Mouse (Mus musculus) layer of hippocampus, postnatal 25 days (tissue): Measurements from ENCODE around the gene Lrrc39. TPM values are rescaled to one million over a fixed set of nuclear protein-coding genes. Genes with fewer than 3 reads are reported as not detected.
"Not testable (repeated sequence)": the region's sequence is repeated elsewhere in the genome, so short reads cannot be mapped to it uniquely, and the experiment has no call there.

Source experiments
- DNase-seq, 2 experiments: peaks; one replicate each; pipeline ENCODE4 v3.0.0; 2022; ENCODE audit warnings: mixed read lengths in 2 of 2, low spot score in 1 of 2; ENCODE audit errors: extremely low spot score in 1 of 2
- total RNA-seq, 2 experiments: library from RNA; stranded (reverse); gene quantifications; 2 replicates each; pipeline ENCODE4 v1.2.3; 2021

Lrrc39 gene
- under 1 TPM in 1 of 2 experiments, not detected in 1; 0.12 TPM for total RNA-seq

DNA sequence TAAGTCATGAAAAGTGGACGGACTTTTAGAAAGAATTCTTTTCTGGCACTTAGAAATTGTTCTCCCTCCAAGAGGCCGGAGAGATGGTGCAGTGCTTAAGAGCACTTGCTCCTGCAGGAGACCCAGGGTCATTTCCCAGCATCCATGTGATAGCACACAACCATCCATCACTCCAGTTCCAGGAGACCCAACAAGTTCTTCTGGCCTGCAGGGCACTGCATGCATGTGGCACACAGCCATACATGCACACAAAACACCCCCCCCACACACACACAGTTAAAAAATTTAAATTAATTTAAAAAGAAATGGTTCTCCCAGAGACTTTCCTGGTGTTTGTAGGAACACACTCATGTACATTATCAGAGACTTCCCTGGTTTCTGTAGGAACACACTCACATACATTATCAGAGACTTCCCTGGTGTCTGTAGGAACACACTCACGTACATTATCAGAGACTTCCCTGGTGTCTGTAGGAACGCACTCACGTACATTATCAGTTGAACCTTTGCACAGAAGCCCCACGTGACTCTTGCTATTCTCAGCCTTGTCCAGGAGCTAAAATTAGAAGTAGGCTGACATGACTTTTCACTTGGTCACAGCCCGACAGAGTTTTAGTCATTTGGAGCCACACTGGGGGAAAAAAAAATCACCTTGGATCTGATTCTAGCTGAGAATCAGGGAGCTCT is at the start of gene Lrrc39:
Lrrc39 (plus strand) TSS at position 566 of the 687 bp plus-strand sequence.
- no peak for DNase-seq

DNA sequence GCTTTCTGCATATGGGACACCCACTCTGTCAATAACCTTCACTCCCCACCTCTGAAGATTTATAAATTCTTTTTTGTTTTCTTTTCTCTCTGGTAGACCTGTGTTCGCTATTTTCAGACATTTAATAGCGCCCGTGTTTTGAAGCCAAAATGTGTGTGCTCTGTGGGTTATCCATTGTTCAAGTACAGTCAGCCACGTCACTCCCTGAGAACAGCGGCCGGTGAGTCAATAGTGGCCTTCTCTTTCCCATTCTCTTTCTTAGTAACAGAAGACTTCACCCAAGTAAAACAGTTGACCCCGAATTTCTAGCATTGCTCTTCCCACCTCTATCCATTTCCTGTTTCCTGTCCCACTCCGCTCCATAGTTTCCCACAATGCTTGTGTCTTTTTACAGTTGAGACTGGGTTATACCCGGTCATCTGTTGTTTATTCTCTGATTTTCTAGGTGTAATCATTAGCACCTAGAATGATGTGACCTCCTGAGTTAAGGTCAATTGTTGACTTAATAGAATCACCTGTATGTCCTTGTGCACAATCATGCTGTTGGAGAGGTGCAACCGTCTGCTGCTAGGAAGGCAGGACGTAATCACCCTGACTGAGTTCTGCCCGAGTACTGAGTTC is 42.5 kb upstream of the Lrrc39 start:
- DNase-seq = no peak

DNA sequence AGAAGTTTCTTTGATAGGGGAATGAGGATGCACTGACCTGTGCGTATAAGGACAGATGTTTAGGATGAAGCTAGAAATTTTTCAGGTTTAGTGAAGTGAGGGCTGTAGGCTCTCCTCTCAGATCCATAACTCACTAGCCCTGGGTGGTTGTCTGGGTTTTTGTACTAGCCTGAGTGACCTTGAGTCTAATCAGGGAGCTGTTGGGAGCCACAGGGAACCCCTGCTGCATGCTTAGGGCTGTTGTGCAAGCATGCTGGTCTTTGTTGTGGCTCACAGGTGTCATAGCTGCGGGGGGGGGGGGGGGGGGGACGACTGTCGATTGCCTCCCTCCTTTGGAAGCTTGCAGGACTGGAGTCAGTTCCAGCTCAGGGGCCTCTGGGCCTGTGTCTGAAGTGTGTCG is 33.0 kb upstream of the Lrrc39 start:
- DNase-seq = no peak

DNA sequence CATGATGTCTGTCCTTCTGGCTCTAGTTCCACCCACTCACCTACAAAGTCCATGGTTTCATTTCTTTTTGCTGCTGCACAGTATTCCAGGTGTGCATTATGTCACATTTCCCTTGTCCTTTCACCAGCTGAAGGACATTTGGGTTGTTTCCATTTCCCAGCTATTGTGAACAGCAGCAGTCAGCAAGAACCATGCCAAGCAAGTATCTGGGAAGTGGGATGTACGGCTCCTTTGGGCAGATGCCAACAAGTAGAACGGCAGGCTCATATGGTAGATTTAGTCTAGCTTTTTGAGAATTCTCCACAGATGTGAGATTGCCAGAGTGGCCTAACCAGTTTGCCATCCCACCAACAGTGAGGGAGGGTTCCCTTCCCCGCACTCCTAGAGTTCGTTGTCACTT is 31.9 kb upstream of the Lrrc39 start:
- no peak for DNase-seq

DNA sequence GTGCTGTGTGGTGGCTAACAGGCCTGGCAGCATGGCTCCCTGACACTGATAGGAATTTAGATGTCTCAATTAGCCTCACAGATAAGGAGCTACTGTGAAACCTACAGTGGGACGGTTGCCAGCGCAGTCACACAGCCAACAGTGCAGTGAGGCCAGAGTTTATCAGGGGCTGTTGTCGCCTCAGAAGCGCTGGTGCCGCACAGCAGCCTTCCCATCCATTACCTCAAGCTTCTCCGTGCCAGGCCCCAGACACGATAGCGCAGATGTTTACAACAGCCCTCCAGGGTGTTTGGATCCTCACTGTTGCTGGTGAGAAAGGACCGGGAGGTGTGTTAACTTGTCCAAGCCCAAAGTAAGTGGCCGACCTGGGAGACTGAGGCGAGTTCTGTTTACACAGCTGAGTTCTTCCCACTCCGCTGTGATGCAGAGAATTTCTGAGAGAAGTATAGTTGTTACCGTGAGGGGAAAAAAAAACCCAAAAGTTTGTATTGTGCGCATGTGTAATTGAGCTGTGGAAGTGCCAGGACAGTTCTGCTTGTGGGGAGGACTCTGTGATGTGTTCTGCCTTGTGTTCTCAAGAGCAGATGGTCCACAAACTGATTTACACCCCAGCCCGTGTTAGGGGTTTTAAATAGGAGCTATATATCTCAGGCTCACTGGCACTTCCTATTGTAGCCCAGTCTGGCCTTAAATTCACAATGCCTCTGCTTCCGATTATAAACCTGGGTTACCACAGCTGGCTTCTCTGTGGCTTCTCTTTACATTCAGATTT is 26.2 kb upstream of the Lrrc39 start:
- DNase-seq = peak in 1 of 2 experiments; percentile 21

DNA sequence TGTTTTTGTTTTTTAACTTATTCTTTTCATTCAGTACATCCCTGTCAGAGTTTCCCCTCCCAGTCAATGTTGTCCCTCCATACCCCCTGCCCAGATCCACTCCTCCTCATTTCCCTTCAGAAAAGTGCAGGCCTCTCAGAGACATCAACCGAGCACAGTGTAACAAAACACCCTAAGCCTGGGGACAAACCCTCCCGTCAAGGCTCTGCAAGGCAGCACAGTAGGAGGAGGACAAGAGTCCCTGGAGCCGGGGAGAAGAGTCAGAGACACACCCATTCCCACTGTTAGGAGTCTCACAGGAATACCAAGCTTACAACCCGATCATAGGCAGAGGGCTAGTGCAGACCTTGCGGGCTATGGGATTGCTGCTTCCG is 25.6 kb upstream of the Lrrc39 start:
- DNase-seq = no peak

DNA sequence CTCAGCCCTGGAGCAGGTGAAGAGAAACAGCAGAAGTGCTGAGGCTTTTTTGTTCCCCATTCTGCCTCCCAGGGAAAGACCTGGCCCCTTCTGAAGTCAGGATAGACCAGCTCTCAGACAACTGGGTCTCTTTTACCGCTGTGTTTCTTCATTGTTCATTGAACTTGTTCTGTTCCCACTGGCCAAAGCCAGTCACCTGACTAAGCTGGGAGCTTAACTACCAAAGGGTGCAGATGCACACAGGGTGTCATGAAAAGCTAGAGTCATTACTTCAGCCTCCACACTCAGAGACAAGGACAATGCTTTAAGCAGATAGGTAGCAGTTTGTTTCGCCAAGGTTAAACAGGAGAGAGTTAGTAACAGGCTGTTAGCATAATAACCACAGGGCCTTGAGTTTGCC is 20.7 kb upstream of the Lrrc39 start:
- no peak for DNase-seq

DNA sequence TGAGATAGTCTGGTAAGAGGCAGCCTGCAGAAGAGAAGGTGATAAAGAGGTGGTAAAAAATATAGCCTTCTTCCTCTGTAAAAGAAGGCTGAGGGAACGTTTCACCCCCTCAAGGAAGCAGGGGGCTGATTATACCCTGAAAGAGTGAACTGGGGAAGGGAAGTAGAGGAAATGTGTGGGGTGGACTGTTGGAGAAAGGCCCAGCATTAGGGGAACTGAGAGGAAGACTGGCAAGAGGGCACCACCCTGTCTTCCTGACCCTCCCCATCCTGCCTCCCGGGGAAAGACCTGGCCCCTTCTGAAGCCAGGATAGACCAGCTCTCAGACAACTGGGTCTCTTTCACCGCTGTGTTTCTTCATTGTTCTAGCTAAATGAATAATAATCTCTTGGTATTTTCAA is 20.2 kb upstream of the Lrrc39 start:
- DNase-seq = no peak

DNA sequence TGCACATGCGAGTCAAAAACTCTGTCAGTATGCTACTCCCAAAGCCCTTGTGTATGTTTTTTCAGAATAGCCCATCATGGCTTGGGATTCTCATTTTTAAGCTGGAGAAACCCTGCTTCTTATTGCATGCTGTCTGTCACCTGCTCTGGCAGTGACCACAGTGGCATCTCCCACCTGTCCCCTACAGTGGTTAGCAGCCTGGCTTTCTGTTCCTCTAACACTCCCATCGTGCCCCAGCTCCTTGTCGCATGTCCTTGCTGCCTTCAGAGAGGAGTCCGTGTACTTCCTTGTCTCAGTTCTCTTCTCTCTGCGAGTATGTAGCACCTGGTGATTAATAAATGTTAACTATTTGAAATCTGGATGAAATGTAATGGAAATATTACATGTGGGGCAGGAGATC is 15.3 kb upstream of the Lrrc39 start:
- no peak for DNase-seq

DNA sequence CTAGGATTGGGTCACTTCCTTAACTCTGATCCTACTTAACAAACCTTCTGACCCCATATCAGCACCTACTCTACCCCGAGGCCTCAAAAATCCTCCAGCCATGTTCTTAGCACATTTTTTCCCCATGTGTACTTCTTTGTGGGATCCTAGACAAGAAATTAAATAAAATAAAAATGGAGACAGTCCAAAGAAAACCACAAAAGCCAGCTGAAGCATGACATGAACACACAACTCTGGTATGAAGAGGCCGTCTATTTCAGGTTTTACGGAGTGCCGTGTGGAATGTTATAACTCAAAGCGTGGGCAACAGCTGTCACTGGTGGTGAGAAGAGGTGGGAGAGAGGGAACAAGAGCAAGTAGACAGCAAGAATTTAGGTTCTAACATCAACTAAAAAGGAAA is 11.4 kb upstream of the Lrrc39 start:
- no peak for DNase-seq

DNA sequence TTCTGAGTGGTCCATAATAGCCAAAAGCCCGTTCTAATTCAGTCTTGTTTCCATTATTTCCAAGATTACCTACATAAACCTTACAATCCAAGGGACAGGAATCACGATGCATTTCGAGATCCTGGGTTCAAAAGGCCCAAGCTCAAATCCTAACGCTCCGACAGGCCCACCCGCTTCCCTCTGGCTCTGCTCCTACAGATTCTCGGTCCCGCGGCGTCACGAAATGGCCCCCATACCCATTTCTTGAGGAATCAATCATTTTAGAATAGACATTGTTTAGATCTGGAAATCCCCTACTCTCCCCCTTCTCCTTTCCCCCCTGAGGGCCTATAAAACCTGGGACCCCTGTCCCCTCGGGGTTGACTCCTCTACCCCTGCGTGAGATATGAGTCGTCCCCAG is 1.5 kb upstream of the Lrrc39 start:
- DNase-seq = not testable (repeated sequence)

DNA sequence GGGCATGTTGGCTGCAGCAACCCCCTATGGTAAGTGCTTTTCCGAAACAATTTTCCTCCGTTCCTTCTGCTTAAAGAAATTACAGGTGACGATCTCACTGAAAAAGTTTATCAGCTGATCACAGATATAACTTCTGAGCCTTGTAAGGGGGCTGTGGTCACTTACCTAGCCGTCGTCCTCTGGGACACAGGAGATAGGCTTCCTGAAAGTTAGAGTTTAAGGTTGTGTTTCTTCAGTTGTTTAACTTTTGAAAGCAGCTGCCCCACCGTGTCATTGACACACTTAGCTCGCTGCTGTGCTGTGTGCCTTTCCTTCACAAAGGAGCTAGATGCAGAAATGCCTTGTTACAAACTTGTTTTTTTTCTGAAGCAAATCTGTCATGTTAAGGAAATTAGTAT is 321 bp downstream of the Lrrc39 start:
- DNase-seq = no peak

DNA sequence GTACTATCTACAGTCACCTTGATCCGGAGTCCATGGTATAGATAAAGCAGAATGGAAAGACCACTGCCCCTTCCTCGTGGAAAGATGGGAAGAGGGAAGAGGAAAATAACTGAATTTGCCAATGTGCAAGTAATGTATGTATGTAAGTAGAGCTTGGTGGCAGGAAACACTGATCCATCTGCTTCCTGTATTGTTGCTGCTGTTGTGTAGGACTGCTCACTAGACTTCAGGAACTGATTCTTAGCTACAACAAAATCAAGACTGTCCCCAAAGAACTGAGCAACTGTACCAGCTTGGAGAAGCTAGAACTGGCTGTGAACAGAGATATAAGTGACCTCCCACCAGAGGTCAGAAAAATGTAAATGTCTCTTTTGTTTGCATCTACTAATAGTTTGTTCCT is 7.9 kb downstream of the Lrrc39 start:
- no peak for DNase-seq

DNA sequence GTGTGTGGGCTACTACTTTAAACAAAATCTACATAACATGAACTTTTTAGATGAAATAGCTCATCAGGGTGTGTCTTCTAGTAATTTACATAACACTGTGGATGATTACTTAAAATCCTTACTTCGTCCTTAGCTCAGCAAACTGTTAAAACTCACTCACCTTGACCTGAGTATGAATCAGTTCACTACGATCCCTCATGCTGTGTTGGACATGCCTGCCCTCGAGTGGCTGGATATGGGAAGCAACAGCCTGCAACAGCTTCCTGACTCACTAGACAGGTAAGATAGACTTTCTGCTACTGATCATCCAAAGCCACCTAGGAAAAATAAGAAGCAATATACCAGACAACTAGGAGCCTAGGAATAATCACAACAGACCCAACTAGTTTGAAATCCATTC is 14.5 kb downstream of the Lrrc39 start:
- DNase-seq = no peak

DNA sequence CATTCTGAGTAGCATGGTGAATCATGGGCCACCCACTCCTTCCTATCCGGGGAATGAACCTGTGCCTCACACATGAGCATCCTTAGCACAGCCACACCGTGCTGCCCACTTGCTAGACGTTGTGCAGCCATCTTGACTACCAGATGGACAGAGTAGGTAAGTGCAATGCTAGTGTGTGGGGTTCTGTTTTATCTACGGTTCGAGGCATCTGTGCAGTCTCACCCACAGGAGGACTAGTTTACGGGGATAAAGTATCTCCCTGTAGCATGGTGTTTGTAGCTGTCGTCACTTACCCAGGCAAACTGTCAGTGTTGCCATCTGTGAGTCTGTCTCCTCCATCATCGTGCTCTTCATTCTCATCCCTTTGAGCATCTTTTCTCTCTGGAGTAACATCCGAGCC is 19.4 kb downstream of the Lrrc39 start:
- DNase-seq = no peak

DNA sequence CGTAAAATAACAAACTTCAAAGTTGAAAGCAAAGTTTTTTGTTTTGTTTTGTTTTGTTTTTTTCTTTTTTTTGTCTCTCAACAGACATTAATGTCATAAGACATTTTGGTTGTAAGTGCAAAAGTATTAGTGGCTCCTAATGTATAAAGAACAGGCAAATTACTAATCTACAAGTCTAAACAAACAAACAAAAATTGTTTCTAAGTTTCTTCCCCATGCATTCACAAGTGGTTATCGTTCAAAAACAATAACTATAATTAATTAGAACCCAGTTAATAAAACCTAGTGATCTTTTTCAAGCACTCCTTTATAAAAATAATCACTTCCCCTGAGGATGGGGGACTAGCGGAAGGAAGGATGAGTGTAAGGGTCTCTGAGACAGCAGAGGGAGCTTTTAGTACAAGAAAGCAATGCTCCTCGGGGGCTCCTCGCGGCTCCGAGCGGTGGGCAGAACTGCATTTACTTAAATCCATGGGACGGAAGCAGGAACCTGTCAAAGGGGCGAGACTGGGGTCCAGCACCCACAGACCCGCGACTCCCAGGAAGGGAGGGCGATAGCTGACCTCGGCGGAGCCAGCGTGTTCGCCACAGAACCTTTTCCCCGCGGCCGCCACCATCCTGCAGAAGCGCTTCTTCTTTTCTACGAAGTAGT is 31.4 kb downstream of the Lrrc39 start:
- no peak for DNase-seq

DNA sequence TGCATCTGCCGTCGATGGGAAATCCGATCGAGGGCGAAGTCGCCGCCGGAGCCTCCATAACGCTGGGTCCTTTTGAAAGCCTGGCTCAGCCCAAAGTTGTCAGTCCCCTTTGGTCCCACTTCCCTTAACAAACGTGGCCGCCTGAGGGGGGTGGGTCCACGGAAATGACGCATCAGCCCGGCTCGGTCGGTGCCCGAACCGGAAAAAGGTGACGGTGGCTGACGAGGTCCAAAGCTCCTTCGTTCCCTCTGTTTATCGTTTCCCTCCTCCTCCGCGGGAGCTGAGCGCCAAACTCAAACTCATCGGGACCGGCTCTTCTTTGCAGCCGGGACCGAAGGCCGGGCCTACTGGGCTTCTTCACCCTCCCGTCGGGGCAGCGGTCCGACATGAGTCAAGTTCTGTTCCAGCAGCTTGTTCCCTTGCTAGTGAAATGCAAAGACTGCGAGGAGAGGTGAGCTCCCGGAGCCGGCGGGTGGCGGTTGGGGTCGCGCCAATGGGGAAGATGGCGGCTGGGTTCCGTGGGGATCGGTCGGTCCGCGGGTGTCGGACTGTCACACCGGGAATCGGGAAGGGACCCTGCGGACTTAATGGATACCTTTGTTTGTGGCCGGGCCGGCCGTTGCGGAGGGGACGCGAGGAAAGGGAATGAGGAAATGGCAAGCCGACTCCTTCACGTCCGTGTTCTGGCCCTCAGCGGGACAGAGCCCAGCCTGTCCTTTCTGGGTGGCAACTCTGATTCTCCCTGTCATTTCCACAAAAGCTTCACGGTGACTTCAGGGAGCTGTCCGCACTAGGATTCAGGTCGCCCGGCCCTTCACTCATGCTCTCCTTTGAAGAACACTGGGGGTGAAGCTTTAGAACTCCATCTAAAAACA is 32.2 kb downstream of the Lrrc39 start, which contains the start of gene Sass6:
Sass6 (plus strand) TSS at position 255 of the 875 bp plus-strand sequence.
- peak; percentile 94 to 99 for DNase-seq

DNA sequence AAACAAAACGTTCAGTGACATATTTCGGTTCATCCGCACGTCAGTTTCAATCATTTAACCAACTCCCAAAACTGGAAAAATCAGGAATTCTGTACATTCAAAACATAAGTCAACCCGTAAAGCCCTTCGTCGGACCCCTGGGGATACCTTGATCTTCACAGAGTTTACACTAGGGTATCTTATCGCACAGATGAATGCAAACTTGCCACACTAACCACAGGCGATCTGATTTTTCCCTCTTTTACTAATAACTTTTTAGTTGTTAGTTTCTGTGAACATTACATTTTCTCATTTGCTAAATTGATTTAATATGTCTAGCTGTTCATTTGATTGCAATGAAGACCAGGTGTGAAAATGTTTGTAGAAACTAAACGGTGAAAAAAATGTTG is 32.8 kb downstream of the Lrrc39 start:
- no peak for DNase-seq

DNA sequence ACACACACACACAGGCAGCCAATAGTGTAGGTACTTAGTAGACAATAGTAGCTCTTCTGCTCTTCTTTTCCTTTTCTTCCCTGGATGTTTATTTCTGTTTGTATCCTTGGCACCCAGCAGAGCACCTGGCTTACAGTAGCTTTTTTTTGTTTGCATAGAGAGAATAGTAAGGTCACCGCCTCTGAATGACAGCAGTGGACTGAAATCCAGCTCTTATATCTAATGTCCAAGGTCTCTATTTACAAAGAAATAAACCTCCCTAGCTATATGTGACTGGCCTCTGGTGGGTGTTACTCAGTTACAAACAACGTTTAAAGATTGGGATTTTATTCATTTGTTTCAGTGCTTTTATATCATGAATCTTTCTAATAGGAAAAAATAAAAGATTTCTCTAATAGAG is 36.9 kb downstream of the Lrrc39 start:
- no peak for DNase-seq

DNA sequence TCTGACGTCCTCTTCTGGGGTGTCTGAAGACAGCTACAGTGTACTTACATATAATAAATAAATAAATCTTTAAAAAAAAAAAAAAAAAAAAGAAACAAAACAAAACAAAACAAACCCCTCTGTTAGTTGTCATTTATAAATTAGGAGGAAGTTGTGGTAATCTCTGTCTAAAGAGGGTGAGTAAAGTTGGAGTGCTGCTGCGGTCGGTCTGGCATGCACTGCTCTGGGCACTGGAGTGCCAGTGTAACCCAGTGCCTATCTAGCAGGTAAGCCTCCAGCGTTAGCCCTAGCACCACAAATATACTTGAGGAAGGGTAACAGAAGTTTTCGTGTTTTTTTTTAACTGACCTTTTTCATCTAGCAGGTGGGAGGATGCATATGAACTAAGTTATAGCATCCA is 38.2 kb downstream of the Lrrc39 start:
- DNase-seq = no peak
